In the genomic region with DNA sequence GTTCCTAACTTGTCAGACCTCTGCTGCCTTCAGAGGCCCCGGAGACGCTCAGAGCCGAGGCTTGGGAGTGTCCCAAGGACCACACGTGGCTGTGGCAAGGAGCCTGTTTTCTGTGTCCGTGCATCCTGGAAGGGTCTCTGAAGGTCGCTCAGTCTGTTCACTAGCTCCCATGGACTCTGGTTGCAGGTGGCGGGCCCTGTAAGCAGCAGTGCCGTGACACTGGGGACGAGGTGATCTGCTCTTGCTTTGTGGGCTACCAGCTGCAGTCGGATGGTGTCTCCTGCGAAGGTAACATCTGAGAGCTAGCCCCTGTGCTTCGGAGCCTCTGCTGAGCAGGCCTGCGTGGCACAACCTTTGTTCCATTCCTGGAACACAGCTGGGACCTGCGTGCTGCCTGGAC, we compare ENCODE assay signal across 16 mouse cellular contexts. TPM values are rescaled to one million over a fixed set of nuclear protein-coding genes. Genes with fewer than 3 reads are reported as not detected.
DNase-seq lines count a peak whose midpoint lies in the region; ATAC-seq and TF ChIP-seq lines count a peak whose summit lies in the region.
"Had no signal": no experiment of that assay in that cellular context is flagged by ENCODE, and none has a peak within 500 bp of the region (broad histone marks: within the 10 kb centered on the region; RNA-seq: fewer than 3 reads in every experiment).

No protein-coding gene starts in this region.

- TF ChIP-seq EP300 in heart, adult 2 months (IDR thresholded peaks at IDR 0.05; ENCODE audit: insufficient read depth, low read depth, low read length): no peak

- peaks cover 10% of the 10 kb centered on the region for H3K4me1 ChIP-seq in heart, adult 2 months (ENCODE audit: control insufficient read depth, insufficient read depth, low read length)
- no peaks in the 10 kb centered on the region for H3K4me1 ChIP-seq in limb, embryonic 11.5 days (ENCODE audit: control insufficient read depth, insufficient read depth, low read length)
- no peaks in the 10 kb centered on the region for H3K4me1 ChIP-seq in limb, embryonic 10.5 days
- H3K4me1 ChIP-seq in embryonic facial prominence, embryonic 15.5 days: peaks cover 4% of the 10 kb centered on the region
- peaks cover 16% of the 10 kb centered on the region; the same call in 1 of the 2 replicates for H3K4me1 ChIP-seq in limb, embryonic 15.5 days
- H3K4me1 ChIP-seq in forebrain, embryonic 10.5 days: no peaks in the 10 kb centered on the region
- H3K4me1 ChIP-seq: forebrain, embryonic 12.5 days had no signal

- H3K36me3 ChIP-seq in heart, adult 2 months (ENCODE audit: control insufficient read depth, insufficient read depth, low read length): no peaks in the 10 kb centered on the region
- H3K36me3 ChIP-seq in limb, embryonic 11.5 days (ENCODE audit: control insufficient read depth, insufficient read depth, low read length): peaks cover 35% of the 10 kb centered on the region
- peaks cover 99% of the 10 kb centered on the region for H3K36me3 ChIP-seq in limb, embryonic 10.5 days
- peaks cover 87% of the 10 kb centered on the region for H3K36me3 ChIP-seq in embryonic facial prominence, embryonic 15.5 days
- H3K36me3 ChIP-seq in limb, embryonic 15.5 days: peaks cover 75% of the 10 kb centered on the region
- H3K36me3 ChIP-seq in forebrain, embryonic 10.5 days (replicated peaks): peaks cover 99% of the 10 kb centered on the region

- TF ChIP-seq CTCF in heart, adult 2 months (IDR thresholded peaks at IDR 0.05): no peak

- ATAC-seq in limb, embryonic 11.5 days (ENCODE audit: insufficient number of reproducible peaks, low FRiP score, low TSS enrichment, low read depth): no peak
- ATAC-seq in embryonic facial prominence, embryonic 15.5 days (ENCODE audit: insufficient number of reproducible peaks, low FRiP score, low TSS enrichment, low read depth): no peak
- ATAC-seq in limb, embryonic 15.5 days (ENCODE audit: insufficient number of reproducible peaks, low FRiP score, low TSS enrichment, low read depth): no peak
- ATAC-seq in megakaryocyte, adult 5-6 weeks (ENCODE audit: poor library complexity, severe bottlenecking): no peak
- ATAC-seq: hindbrain, embryonic 16.5 days; liver, postnatal 0 days; lung, postnatal 0 days had no signal

- no peak overlapping the region for H3K4me2 ChIP-seq in limb, embryonic 11.5 days (ENCODE audit: low read depth, severe bottlenecking)
- H3K4me2 ChIP-seq in embryonic facial prominence, embryonic 15.5 days (replicated peaks): no peak overlapping the region
- H3K4me2 ChIP-seq in limb, embryonic 15.5 days: no peak overlapping the region
- H3K4me2 ChIP-seq: forebrain, embryonic 12.5 days; midbrain, embryonic 11.5 days had no signal

- intact Hi-C loops in heart, adult 2 months (cut with DNase I): loop anchor here (1.0 kb wide), 1 partner anchor 79 kb away; no protein-coding TSS in a partner anchor

- no peaks in the 10 kb centered on the region for H3K79me2 ChIP-seq in heart, adult 2 months (replicated peaks; ENCODE audit: control insufficient read depth, insufficient read depth, low read length)

- 71% methylated on average over 14 of the region's 14 CpGs for WGBS in heart, adult 2 months
- 87% methylated on average over 14 of the region's 14 CpGs for WGBS in limb, embryonic 11.5 days
- WGBS in limb, embryonic 10.5 days: 93% methylated on average over 14 of the region's 14 CpGs
- WGBS in embryonic facial prominence, embryonic 15.5 days: 87% methylated on average over 14 of the region's 14 CpGs
- 83% methylated on average over 14 of the region's 14 CpGs for WGBS in limb, embryonic 15.5 days
- 92% methylated on average over 14 of the region's 14 CpGs for WGBS in forebrain, embryonic 10.5 days

- no peak overlapping the region for H3K4me3 ChIP-seq in heart, adult 2 months
- H3K4me3 ChIP-seq in limb, embryonic 11.5 days (ENCODE audit: low read depth, low read length): no peak overlapping the region
- H3K4me3 ChIP-seq in limb, embryonic 10.5 days: no peak overlapping the region
- H3K4me3 ChIP-seq in embryonic facial prominence, embryonic 15.5 days (replicated peaks): no peak overlapping the region
- no peak overlapping the region for H3K4me3 ChIP-seq in limb, embryonic 15.5 days
- no peak overlapping the region for H3K4me3 ChIP-seq in forebrain, embryonic 10.5 days
- H3K4me3 ChIP-seq: forebrain, embryonic 12.5 days had no signal

- DNase-seq in heart, adult 2 months: no peak
- DNase-seq in heart, adult 8-10 months (ENCODE audit: low spot score): no peak
- DNase-seq in limb, embryonic 11.5 days (ENCODE audit: low spot score): no peak
- DNase-seq in limb, embryonic 10.5 days (ENCODE audit: low spot score): no peak
- no peak for DNase-seq in forebrain, embryonic 10.5 days (ENCODE audit: extremely low spot score, low spot score)
- DNase-seq: cerebellum, adult 9-10 months; kidney, adult 18-20 months; layer of hippocampus, adult 9-11 months; liver, postnatal 0 days had no signal

- H3K9me3 ChIP-seq in limb, embryonic 11.5 days (ENCODE audit: control insufficient read depth, low read length): no peaks in the 10 kb centered on the region
- no peaks in the 10 kb centered on the region for H3K9me3 ChIP-seq in limb, embryonic 10.5 days (replicated peaks)
- H3K9me3 ChIP-seq in embryonic facial prominence, embryonic 15.5 days (replicated peaks): no peaks in the 10 kb centered on the region
- H3K9me3 ChIP-seq in limb, embryonic 15.5 days: no peaks in the 10 kb centered on the region
- H3K9me3 ChIP-seq in forebrain, embryonic 10.5 days: no peaks in the 10 kb centered on the region
- H3K9me3 ChIP-seq: forebrain, embryonic 12.5 days had no signal

- no peaks in the 10 kb centered on the region for H3K27me3 ChIP-seq in heart, adult 2 months (ENCODE audit: control insufficient read depth, insufficient read depth, low read length)
- no peaks in the 10 kb centered on the region for H3K27me3 ChIP-seq in limb, embryonic 11.5 days (ENCODE audit: control insufficient read depth, insufficient read depth, low read length)
- no peaks in the 10 kb centered on the region for H3K27me3 ChIP-seq in limb, embryonic 10.5 days (ENCODE audit: low read depth, poor library complexity, severe bottlenecking)
- H3K27me3 ChIP-seq in embryonic facial prominence, embryonic 15.5 days: no peaks in the 10 kb centered on the region
- no peaks in the 10 kb centered on the region for H3K27me3 ChIP-seq in limb, embryonic 15.5 days
- no peaks in the 10 kb centered on the region for H3K27me3 ChIP-seq in forebrain, embryonic 10.5 days (ENCODE audit: poor library complexity, severe bottlenecking)
- H3K27me3 ChIP-seq: forebrain, embryonic 12.5 days had no signal

- TF ChIP-seq POLR2A in heart, adult 2 months (IDR thresholded peaks at IDR 0.05; ENCODE audit: insufficient read depth, low read depth, low read length): no peak

- H3K27ac ChIP-seq in heart, adult 2 months: peak overlapping the region; percentile 31; the same call in 1 of the 2 replicates
- H3K27ac ChIP-seq in limb, embryonic 11.5 days (replicated peaks; ENCODE audit: low read depth, low read length): peak overlapping the region; percentile 47; the same call in 1 of the 2 replicates
- no peak overlapping the region for H3K27ac ChIP-seq in limb, embryonic 10.5 days
- peak overlapping the region; percentile 48 for H3K27ac ChIP-seq in embryonic facial prominence, embryonic 15.5 days (replicated peaks)
- H3K27ac ChIP-seq in limb, embryonic 15.5 days: peak overlapping the region; percentile 57
- no peak overlapping the region for H3K27ac ChIP-seq in forebrain, embryonic 10.5 days
- H3K27ac ChIP-seq: forebrain, embryonic 12.5 days had no signal

- peak overlapping the region; percentile 4; the same call in 1 of the 2 replicates for H3K9ac ChIP-seq in heart, adult 2 months (ENCODE audit: low read depth, low read length)
- H3K9ac ChIP-seq in limb, embryonic 11.5 days (ENCODE audit: low read length): no peak overlapping the region
- no peak overlapping the region for H3K9ac ChIP-seq in embryonic facial prominence, embryonic 15.5 days
- H3K9ac ChIP-seq in limb, embryonic 15.5 days: no peak overlapping the region
- H3K9ac ChIP-seq: forebrain, embryonic 12.5 days; liver, postnatal 0 days had no signal

RNA-seq across cellular contexts. Expression of gene Fbln1, which starts 24.9 kb away (rescaled TPM):
- 10 to 100 TPM; 88.9 to 96.1 TPM for total RNA-seq in heart, adult 2 months (2021)
- 174 and 240 TPM in 2 replicates for polyA plus RNA-seq in heart, adult 2 months (2012; rRNA removed)
- 10 to 100 TPM; 52.9 to 86.6 (median 70.1) TPM for total RNA-seq in heart, adult 8-10 months (2022)
- polyA plus RNA-seq in limb, embryonic 11.5 days (2014; fragmentation: Nextera tagmentation; extraction: Ambion mirVana): 273 and 276 TPM in 2 replicates
- polyA plus RNA-seq in limb, embryonic 10.5 days (2016; fragmentation: Nextera tagmentation; extraction: Ambion mirVana): 258 and 261 TPM in 2 replicates
- 258 and 266 TPM in 2 replicates for polyA plus RNA-seq in embryonic facial prominence, embryonic 15.5 days (2015; fragmentation: Nextera tagmentation; extraction: Ambion mirVana)
- 258 and 267 TPM in 2 replicates for polyA plus RNA-seq in limb, embryonic 15.5 days (2015; fragmentation: Nextera tagmentation; extraction: Ambion mirVana)
- 0.07 and 0.34 TPM in 2 replicates for total RNA-seq in megakaryocyte, adult 5-6 weeks (2015)
- not detected in 2 replicates for total RNA-seq in megakaryocyte, adult 5-6 weeks (2017)
- polyA plus RNA-seq in forebrain, embryonic 10.5 days (2016; fragmentation: Nextera tagmentation; extraction: Ambion mirVana): 154 and 157 TPM in 2 replicates

Comparison
In these comparisons a context has a peak if more than half of its experiments do, and no peak if none do; other contexts are left out.
1. H3K27ac ChIP-seq: peak in heart, adult 2 months (single experiment), limb, embryonic 11.5 days (single experiment), embryonic facial prominence, embryonic 15.5 days (single experiment) and limb, embryonic 15.5 days (single experiment); none in limb, embryonic 10.5 days (single experiment) and forebrain, embryonic 10.5 days (single experiment).